Mouse (Mus musculus) hindbrain, embryonic 13.5 days (tissue): ENCODE results near the gene Uso1. TPM values are rescaled to one million over a fixed set of nuclear protein-coding genes. Genes with fewer than 3 reads are reported as not detected.
"Not testable (repeated sequence)": the region's sequence is repeated elsewhere in the genome, so short reads cannot be mapped to it uniquely, and the experiment has no call there.

ENCODE experiments used
- ATAC-seq: fragments of 200-750 bp; cut with Nextera tagmentation; 2 replicates; pipeline ENCODE4 v1.8.0; 2017; ENCODE audit warnings: moderate TSS enrichment; ENCODE audit not compliant: low FRiP score
- H3K27ac ChIP-seq: fragments of 300-500 bp; sonication (generic); 2 replicates; pipeline ENCODE4 v1.5.1; 2015; ENCODE audit warnings: inconsistent platforms, mild to moderate bottlenecking, moderate library complexity
- H3K27me3 ChIP-seq: fragments of 300-500 bp; sonication (generic); 2 replicates; pipeline ENCODE4 v1.6.1; 2015; ENCODE audit warnings: mild to moderate bottlenecking, inconsistent platforms
- H3K36me3 ChIP-seq: fragments of 300-500 bp; sonication (generic); 2 replicates; pipeline ENCODE4 v1.6.1; 2015; ENCODE audit warnings: mild to moderate bottlenecking, inconsistent platforms
- H3K4me1 ChIP-seq: fragments of 300-500 bp; sonication (generic); replicated peaks from 2 replicates; pipeline ENCODE4 v1.6.1; 2015; ENCODE audit warnings: inconsistent platforms
- H3K4me2 ChIP-seq: fragments of 300-500 bp; sonication (generic); 2 replicates; pipeline ENCODE4 v1.6.1; 2015; ENCODE audit warnings: inconsistent platforms, mild to moderate bottlenecking, moderate library complexity
- H3K4me3 ChIP-seq: fragments of 300-500 bp; sonication (generic); 2 replicates; pipeline ENCODE4 v1.5.1; 2015; ENCODE audit warnings: mild to moderate bottlenecking, inconsistent platforms
- H3K9ac ChIP-seq: fragments of 300-500 bp; sonication (generic); 2 replicates; pipeline ENCODE4 v1.6.1; 2015; ENCODE audit warnings: mild to moderate bottlenecking, inconsistent platforms
- H3K9me3 ChIP-seq: fragments of 300-500 bp; sonication (generic); 2 replicates; pipeline ENCODE4 v1.6.1; 2016; ENCODE audit warnings: inconsistent platforms
- WGBS: fragments of 180-500 bp; shearing (Covaris S2); methylation state at CpG from one replicate; pipeline ENCODE4 v1.1.7; 2015; 5-methylcytosine and 5-hydroxymethylcytosine counted together
- polyA plus RNA-seq: library from polyadenylated mRNA; unstranded; fragments of >200 nt; fragmentation: Nextera tagmentation; extraction: Ambion mirVana; gene quantifications from 2 replicates; pipeline ENCODE4 v1.2.1, GENCODE M21; 2015

The Uso1 gene
- polyA plus RNA-seq, 1 experiment from 2014 or later = 43.9 TPM

- Histone ChIP-seq H3K4me1 (no peaks in the 10 kb centered on the region; the same call in 1 of the 2 replicates), H3K4me2 (no peak overlapping the region), H3K4me3 (no peak overlapping the region), H3K27me3 (no peaks in the 10 kb centered on the region), H3K36me3 (peaks cover 10% of the 10 kb centered on the region), H3K9me3 (no peaks in the 10 kb centered on the region), H3K27ac (no peak overlapping the region), H3K9ac (no peak overlapping the region)
- 89% methylated on average over 3 of the region's 3 CpGs for WGBS
- no peak for ATAC-seq
Observed at GRCm38 (mm10) chr5:92148248-92148647, 10.5 kb downstream of the Uso1 start.

DNA sequence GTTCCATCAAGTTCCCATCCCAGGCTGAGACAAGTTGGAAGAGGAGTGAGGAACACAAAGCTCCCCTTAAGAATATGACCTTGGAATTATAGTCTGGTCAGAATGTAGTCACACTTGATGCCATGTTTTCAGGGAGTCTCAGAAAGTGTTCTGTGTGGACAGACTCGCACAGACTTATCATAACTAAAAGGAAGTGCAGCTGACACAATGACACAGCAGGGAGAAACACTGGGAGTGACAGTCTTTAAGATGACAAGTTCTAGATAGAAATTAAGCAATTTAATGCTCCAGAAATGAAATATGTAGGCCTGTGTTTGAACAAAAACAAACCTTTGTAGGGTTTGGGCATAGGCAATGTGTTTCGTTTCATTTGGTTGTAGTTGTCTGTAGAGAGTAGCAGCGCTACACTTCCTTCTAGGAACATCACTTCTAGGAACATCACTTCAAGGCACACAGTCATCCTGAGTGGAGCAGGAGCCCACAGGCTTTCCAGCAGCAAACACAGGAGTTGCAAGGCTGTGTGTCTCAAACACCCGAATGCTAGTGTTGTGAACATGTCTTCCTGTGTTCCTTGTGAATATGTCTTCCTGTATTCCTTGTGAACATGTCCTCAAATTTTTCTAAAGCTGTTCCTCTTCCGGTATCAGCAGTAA lies 11.7 kb downstream of the Uso1 start:
- WGBS = 90% methylated on average over 5 of the region's 5 CpGs
- no peak for ATAC-seq
- H3K36me3 ChIP-seq = peaks cover 18% of the 10 kb centered on the region
- H3K4me1 ChIP-seq = no peaks in the 10 kb centered on the region; the same call in 1 of the 2 replicates
- no peak overlapping the region for H3K4me3 ChIP-seq
- no peaks in the 10 kb centered on the region for H3K9me3 ChIP-seq
- H3K9ac ChIP-seq = no peak overlapping the region
- no peak overlapping the region for H3K27ac ChIP-seq
- no peak overlapping the region for H3K4me2 ChIP-seq
- no peaks in the 10 kb centered on the region for H3K27me3 ChIP-seq

GRCm38 (mm10) chr5:92154861-92155260 lies 17.1 kb downstream of the Uso1 start:
- ATAC-seq = no peak
- no peak overlapping the region for H3K4me3 ChIP-seq
- H3K27ac ChIP-seq = no peak overlapping the region
- H3K9me3 ChIP-seq = no peaks in the 10 kb centered on the region
- H3K4me1 ChIP-seq = no peaks in the 10 kb centered on the region
- no peak overlapping the region for H3K4me2 ChIP-seq
- WGBS = 93% methylated on average over 3 of the region's 3 CpGs
- H3K27me3 ChIP-seq = no peaks in the 10 kb centered on the region
- no peak overlapping the region for H3K9ac ChIP-seq
- peaks cover 42% of the 10 kb centered on the region for H3K36me3 ChIP-seq

GRCm38 (mm10) chr5:92165976-92166375 lies 28.2 kb downstream of the Uso1 start:
- Histone ChIP-seq H3K4me1 (no peaks in the 10 kb centered on the region), H3K27ac (no peak overlapping the region), H3K9me3 (no peaks in the 10 kb centered on the region), H3K36me3 (peaks cover 37% of the 10 kb centered on the region), H3K9ac (no peak overlapping the region), H3K27me3 (no peaks in the 10 kb centered on the region), H3K4me3 (no peak overlapping the region), H3K4me2 (no peak overlapping the region)
- ATAC-seq = no peak
- 91% methylated on average over 6 of the region's 6 CpGs for whole genome bisulfite sequencing

DNA sequence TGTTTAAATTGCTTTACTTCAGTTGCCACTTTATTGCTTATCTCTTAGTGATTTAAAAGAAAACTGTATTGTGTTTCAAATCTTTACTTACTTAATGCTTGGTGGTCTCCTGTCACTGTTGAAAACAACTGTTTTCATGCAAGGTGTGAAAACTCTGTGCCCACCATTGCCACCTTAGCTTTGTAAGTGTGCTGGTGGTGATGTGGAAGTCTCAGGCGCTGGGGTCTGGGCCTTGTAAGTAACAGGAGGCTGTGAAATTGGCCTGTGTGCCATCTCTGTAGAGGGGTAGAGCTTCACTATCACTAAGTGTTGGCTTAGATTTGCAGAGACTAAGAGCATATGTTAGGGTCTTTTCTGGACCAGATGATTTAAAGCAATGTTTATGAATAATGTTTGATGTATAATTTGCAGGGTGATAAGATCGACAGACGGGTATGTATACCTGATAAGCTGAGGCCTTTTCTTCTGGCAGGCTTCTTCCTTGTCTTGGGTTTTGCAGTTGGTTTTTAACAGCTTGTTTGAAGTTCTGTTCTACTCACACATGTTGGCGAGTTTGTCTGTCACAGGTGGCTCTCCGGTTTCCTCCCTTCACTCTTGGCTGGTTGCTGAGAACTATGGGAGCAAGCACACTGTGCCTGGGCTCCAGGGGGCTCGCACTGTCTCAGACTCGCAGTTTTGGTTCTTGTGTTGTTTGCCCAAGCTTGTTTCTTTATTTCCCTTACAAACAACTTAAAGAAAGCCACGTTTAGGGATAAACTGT lies 45.5 kb downstream of the Uso1 start:
- H3K9ac ChIP-seq = no peak overlapping the region
- peaks cover 73% of the 10 kb centered on the region for H3K36me3 ChIP-seq
- no peak overlapping the region for H3K27ac ChIP-seq
- H3K4me1 ChIP-seq = no peaks in the 10 kb centered on the region
- no peak overlapping the region for H3K4me3 ChIP-seq
- H3K4me2 ChIP-seq = no peak overlapping the region
- no peaks in the 10 kb centered on the region for H3K9me3 ChIP-seq
- ATAC-seq = no peak
- H3K27me3 ChIP-seq = no peaks in the 10 kb centered on the region
- WGBS = 91% methylated on average over 8 of the region's 8 CpGs

GRCm38 (mm10) chr5:92188881-92189483 lies 51.2 kb downstream of the Uso1 start:
- Histone ChIP-seq H3K4me2 (no peak overlapping the region), H3K9me3 (peaks cover 5% of the 10 kb centered on the region; the same call in 1 of the 2 replicates), H3K36me3 (peaks cover 74% of the 10 kb centered on the region), H3K9ac (no peak overlapping the region), H3K27me3 (no peaks in the 10 kb centered on the region), H3K27ac (no peak overlapping the region), H3K4me3 (no peak overlapping the region), H3K4me1 (no peaks in the 10 kb centered on the region)
- 99% methylated on average over 7 of the region's 7 CpGs for WGBS
- ATAC-seq = no peak

- H3K4me1 ChIP-seq = peaks cover 18% of the 10 kb centered on the region
- not testable (repeated sequence) for H3K9ac ChIP-seq, H3K27ac ChIP-seq, H3K4me3 ChIP-seq, H3K9me3 ChIP-seq, ATAC-seq, H3K27me3 ChIP-seq, H3K4me2 ChIP-seq
- peaks cover 69% of the 10 kb centered on the region for H3K36me3 ChIP-seq
- WGBS = 59% methylated on average over 2 of the region's 2 CpGs
Observed at GRCm38 (mm10) chr5:92195716-92196115, 58.0 kb downstream of the Uso1 start.

DNA sequence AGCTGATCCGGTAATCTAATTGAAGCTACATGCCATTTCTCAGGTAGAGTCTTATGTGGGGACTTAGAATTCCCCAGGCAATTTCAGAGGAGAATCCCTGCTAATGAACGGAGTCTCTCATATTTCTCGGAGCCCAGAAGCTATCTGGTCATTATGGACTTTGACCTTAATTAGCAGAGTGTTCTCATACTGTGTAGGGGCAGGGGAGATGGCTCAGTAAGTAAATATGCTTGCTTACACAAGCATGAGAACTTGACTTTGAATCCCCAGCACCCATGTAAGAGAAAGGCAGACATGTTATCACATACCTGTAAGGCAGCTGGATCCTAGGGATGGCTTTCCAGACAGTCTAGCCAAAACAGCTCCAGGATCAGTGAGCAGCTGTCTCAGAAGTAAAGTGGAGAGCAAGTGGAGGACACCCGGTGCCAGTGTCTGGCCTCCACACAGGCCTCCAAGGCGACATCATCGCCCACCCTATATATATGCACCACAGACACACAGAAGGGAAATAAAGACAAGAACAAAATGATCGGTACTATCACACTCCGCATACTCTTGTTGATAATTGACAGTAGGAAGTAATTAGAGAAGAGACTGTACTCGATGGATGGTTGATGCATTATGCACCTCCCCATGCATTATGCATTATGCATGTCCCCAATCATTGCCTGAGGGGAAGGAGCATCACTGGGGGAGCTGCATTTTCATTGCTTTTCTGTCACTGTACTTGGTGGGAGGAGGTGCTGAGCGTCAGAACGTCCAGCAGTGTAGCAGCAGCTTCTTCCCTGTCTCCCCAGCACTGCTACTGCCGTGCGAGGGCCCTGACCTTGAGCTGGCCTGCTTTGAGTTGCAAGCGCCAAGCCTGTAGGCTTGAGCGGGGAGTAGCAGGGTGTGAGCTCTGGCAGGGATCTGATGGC lies 59.4 kb downstream of the Uso1 start:
- H3K27ac ChIP-seq = peak overlapping the region; percentile 87
- peaks cover 18% of the 10 kb centered on the region for H3K4me1 ChIP-seq
- 64% methylated on average over 15 of the region's 15 CpGs for WGBS
- peaks cover 76% of the 10 kb centered on the region for H3K36me3 ChIP-seq
- H3K9ac ChIP-seq = peak overlapping the region; percentile 53; the same call in 1 of the 2 replicates
- H3K4me3 ChIP-seq = no peak overlapping the region
- no peaks in the 10 kb centered on the region for H3K9me3 ChIP-seq
- peak; percentile 85 for ATAC-seq
- no peaks in the 10 kb centered on the region for H3K27me3 ChIP-seq
- no peak overlapping the region for H3K4me2 ChIP-seq

DNA sequence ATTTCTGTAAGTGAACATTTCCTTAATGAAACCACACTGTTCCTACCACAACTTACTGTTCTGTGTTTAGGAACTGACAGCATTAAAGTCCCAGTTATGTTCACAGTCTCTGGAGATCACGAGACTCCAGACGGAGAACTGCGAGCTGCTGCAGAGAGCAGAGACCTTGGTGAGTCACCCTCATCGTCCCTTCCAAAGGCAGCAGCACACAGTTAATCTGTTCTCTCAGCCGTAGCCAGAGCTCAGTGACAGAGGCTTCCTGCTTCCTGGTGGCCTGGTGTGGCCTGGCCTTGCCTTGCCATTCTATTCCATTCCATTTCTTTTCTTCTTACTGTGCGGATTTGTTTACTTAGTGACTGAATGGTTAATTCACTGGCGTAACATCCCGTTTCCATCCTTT lies 60.5 kb downstream of the Uso1 start:
- Histone ChIP-seq H3K9me3 (no peaks in the 10 kb centered on the region), H3K27me3 (no peaks in the 10 kb centered on the region), H3K27ac (peak overlapping the region; percentile 87), H3K4me1 (peaks cover 18% of the 10 kb centered on the region), H3K4me3 (no peak overlapping the region), H3K9ac (no peak overlapping the region), H3K4me2 (no peak overlapping the region), H3K36me3 (peaks cover 71% of the 10 kb centered on the region)
- 84% methylated on average over 8 of the region's 8 CpGs for WGBS
- ATAC-seq = no peak

- WGBS = 93% methylated on average over 6 of the region's 6 CpGs
- no peaks in the 10 kb centered on the region for H3K27me3 ChIP-seq
- H3K9ac ChIP-seq = no peak overlapping the region
- no peaks in the 10 kb centered on the region for H3K4me1 ChIP-seq
- H3K4me2 ChIP-seq = no peak overlapping the region
- ATAC-seq = no peak
- H3K9me3 ChIP-seq = no peaks in the 10 kb centered on the region
- H3K27ac ChIP-seq = no peak overlapping the region
- no peak overlapping the region for H3K4me3 ChIP-seq
- H3K36me3 ChIP-seq = peaks cover 65% of the 10 kb centered on the region
Observed at GRCm38 (mm10) chr5:92204162-92205036, 66.7 kb downstream of the Uso1 start.

- Histone ChIP-seq H3K9ac (no peak overlapping the region), H3K4me1 (no peaks in the 10 kb centered on the region), H3K4me3 (no peak overlapping the region), H3K4me2 (no peak overlapping the region), H3K36me3 (peaks cover 58% of the 10 kb centered on the region), H3K9me3 (no peaks in the 10 kb centered on the region), H3K27ac (no peak overlapping the region), H3K27me3 (no peaks in the 10 kb centered on the region)
- WGBS = 93% methylated on average over 7 of the region's 7 CpGs
- ATAC-seq = no peak
Observed at GRCm38 (mm10) chr5:92205184-92205583, 67.4 kb downstream of the Uso1 start.
